Mouse (Mus musculus) cerebellum, adult 2 months (tissue): ENCODE results near the gene Rtf2.

Experiments used
- CTCF ChIP-seq: fragments of 200-500 bp; IDR thresholded peaks from 2 replicates; pipeline ENCODE4 v1.5.1; 2011; ENCODE audit warnings: low read depth, mild to moderate bottlenecking, control low read depth, low read length, moderate library complexity, borderline replicate concordance; ENCODE audit not compliant: insufficient read depth
- POLR2A ChIP-seq: fragments of 200-500 bp; IDR thresholded peaks from 2 replicates; pipeline ENCODE4 v1.6.1; 2011; ENCODE audit warnings: low read length, control low read depth, borderline replicate concordance; ENCODE audit not compliant: insufficient read depth

GRCm38 (mm10) chr2:172394052-172394392, 46.3 kb upstream of the Rtf2 start:
- TF ChIP-seq POLR2A (no peak), CTCF (no peak)
